Mouse (Mus musculus): ENCODE data around the gene As3mt. TPM values are rescaled to one million over a fixed set of nuclear protein-coding genes. Genes with fewer than 3 reads are reported as not detected.
"Not testable (repeated sequence)": the region's sequence is repeated elsewhere in the genome, so short reads cannot be mapped to it uniquely, and the experiment has no call there.

Gene As3mt
- total RNA-seq, 2 experiments from 2014 or later = 73.6 to 79.9 TPM

GRCm38 (mm10) chr19:46696482-46696881, 10.8 kb upstream of the As3mt start:
- intact Hi-C loops (cut with DNase I) = no loop called here
- no peak for DNase-seq

- intact Hi-C loops (cut with DNase I) = no loop called here
- no peak for DNase-seq
Measured at GRCm38 (mm10) chr19:46696943-46697342, 10.3 kb upstream of the As3mt start.

GRCm38 (mm10) chr19:46697840-46698517, 9.3 kb upstream of the As3mt start:
- DNase-seq = no peak
- intact Hi-C loops (cut with DNase I) = no loop called here

GRCm38 (mm10) chr19:46699011-46699481, 8.2 kb upstream of the As3mt start:
- DNase-seq = no peak
- intact Hi-C loops (cut with DNase I) = no loop called here

GRCm38 (mm10) chr19:46701156-46701555, 6.1 kb upstream of the As3mt start:
- DNase-seq = no peak
- intact Hi-C loops (cut with DNase I) = no loop called here

GRCm38 (mm10) chr19:46705779-46706495, 1.3 kb upstream of the As3mt start:
- no peak for DNase-seq
- intact Hi-C loops (cut with DNase I) = loop anchor here (2.0 kb wide), 1 partner anchor 15 kb away; no protein-coding TSS in a partner anchor

- intact Hi-C loops (cut with DNase I) = loop anchor here (2.0 kb wide), 1 partner anchor 16 kb away; no protein-coding TSS in a partner anchor
- no peak for DNase-seq
Measured at GRCm38 (mm10) chr19:46706540-46707295, 540 bp upstream of the As3mt start.

GRCm38 (mm10) chr19:46710614-46711013, 3.4 kb downstream of the As3mt start:
- no peak for DNase-seq
- intact Hi-C loops (cut with DNase I) = no loop called here

GRCm38 (mm10) chr19:46714234-46714633, 7.0 kb downstream of the As3mt start:
- intact Hi-C loops (cut with DNase I) = no loop called here
- DNase-seq = no peak

- DNase-seq = no peak
- intact Hi-C loops (cut with DNase I) = no loop called here
Measured at GRCm38 (mm10) chr19:46715016-46715415, 7.8 kb downstream of the As3mt start.

- intact Hi-C loops (cut with DNase I) = no loop called here
- no peak for DNase-seq
Measured at GRCm38 (mm10) chr19:46718150-46718549, 10.9 kb downstream of the As3mt start.

GRCm38 (mm10) chr19:46724411-46724810, 17.2 kb downstream of the As3mt start:
- intact Hi-C loops (cut with DNase I) = no loop called here
- no peak for DNase-seq

- intact Hi-C loops (cut with DNase I) = no loop called here
- DNase-seq = no peak
Measured at GRCm38 (mm10) chr19:46726142-46726541, 18.9 kb downstream of the As3mt start.

- no peak for DNase-seq
- intact Hi-C loops (cut with DNase I) = no loop called here
Measured at GRCm38 (mm10) chr19:46727140-46727736, 20.0 kb downstream of the As3mt start.

- DNase-seq = no peak
- intact Hi-C loops (cut with DNase I) = no loop called here
Measured at GRCm38 (mm10) chr19:46727945-46728540, 20.8 kb downstream of the As3mt start.

GRCm38 (mm10) chr19:46728909-46729308, 21.7 kb downstream of the As3mt start:
- intact Hi-C loops (cut with DNase I) = no loop called here
- no peak for DNase-seq

- intact Hi-C loops (cut with DNase I) = loop anchor here (10.0 kb wide), 1 partner anchor 347 kb away; no protein-coding TSS in a partner anchor
- DNase-seq = no peak
Measured at GRCm38 (mm10) chr19:46731351-46731750, 24.1 kb downstream of the As3mt start.

- DNase-seq = not testable (repeated sequence)
- intact Hi-C loops (cut with DNase I) = loop anchor here (10.0 kb wide), 1 partner anchor 348 kb away; no protein-coding TSS in a partner anchor
Measured at GRCm38 (mm10) chr19:46732673-46733072, 25.4 kb downstream of the As3mt start.

- intact Hi-C loops (cut with DNase I) = loop anchor here (10.0 kb wide), 1 partner anchor 349 kb away; no protein-coding TSS in a partner anchor
- no peak for DNase-seq
Measured at GRCm38 (mm10) chr19:46733626-46734025, 26.4 kb downstream of the As3mt start.

GRCm38 (mm10) chr19:46735241-46735640, 28.0 kb downstream of the As3mt start:
- intact Hi-C loops (cut with DNase I) = loop anchor here (10.0 kb wide), 1 partner anchor 350 kb away; no protein-coding TSS in a partner anchor
- DNase-seq = no peak

All from heart, postnatal 14 days (tissue).